Mouse (Mus musculus) hindbrain, postnatal 0 days (tissue): ENCODE measurements around the gene Olfr310. TPM values are rescaled to one million over a fixed set of nuclear protein-coding genes. Genes with fewer than 3 reads are reported as not detected.

Experiments
- ATAC-seq: fragments of 200-750 bp; cut with Nextera tagmentation; 2 replicates; pipeline ENCODE4 v1.8.0; 2017; ENCODE audit warnings: mild to moderate bottlenecking, moderate TSS enrichment, moderate library complexity
- DNase-seq: peaks from one replicate; pipeline ENCODE4 v3.0.0-alpha.2; 2015; ENCODE audit warnings: low spot score
- H3K27ac ChIP-seq: fragments of 300-500 bp; sonication (generic); 2 replicates; pipeline ENCODE4 v1.5.1; 2014; ENCODE audit warnings: mild to moderate bottlenecking
- H3K27me3 ChIP-seq: fragments of 300-500 bp; sonication (generic); 2 replicates; pipeline ENCODE4 v1.6.1; 2014; ENCODE audit warnings: low read length, mixed read lengths; ENCODE audit not compliant: insufficient read depth
- H3K36me3 ChIP-seq: fragments of 300-500 bp; sonication (generic); 2 replicates; pipeline ENCODE4 v1.6.1; 2014; ENCODE audit warnings: low read length, mixed read lengths; ENCODE audit not compliant: insufficient read depth
- H3K4me1 ChIP-seq: fragments of 300-500 bp; sonication (generic); 2 replicates; pipeline ENCODE4 v1.6.1; 2014; ENCODE audit warnings: antibody characterized with exemption, low read length, mixed read lengths; ENCODE audit not compliant: insufficient read depth
- H3K4me2 ChIP-seq: fragments of 300-500 bp; sonication (generic); 2 replicates; pipeline ENCODE4 v1.6.1; 2014; ENCODE audit warnings: low read depth, mild to moderate bottlenecking, low read length, moderate library complexity, mixed read lengths
- H3K4me3 ChIP-seq: fragments of 300-500 bp; sonication (generic); 2 replicates; pipeline ENCODE4 v1.5.1; 2014; ENCODE audit warnings: low read length
- H3K9ac ChIP-seq: fragments of 300-500 bp; sonication (generic); replicated peaks from 2 replicates; pipeline ENCODE4 v1.6.1; 2014; ENCODE audit warnings: mild to moderate bottlenecking, low read length, moderate library complexity, mixed read lengths
- H3K9me3 ChIP-seq: fragments of 300-500 bp; sonication (generic); 2 replicates; pipeline ENCODE4 v1.6.1; 2016; ENCODE audit warnings: low read length, mixed read lengths
- CTCF ChIP-seq: IDR thresholded peaks from 2 replicates; pipeline ENCODE4 v1.5.1; 2016; ENCODE audit warnings: antibody characterized with exemption, control low read depth, low read depth
- WGBS: fragments of 180-500 bp; shearing (Covaris S2); extraction: QIAGEN DNeasy Blood & Tissue Kit; methylation state at CpG from one replicate; pipeline ENCODE4 v1.1.7; 2014; 5-methylcytosine and 5-hydroxymethylcytosine counted together
- microRNA-seq, 2 experiments: library from miRNA; unstranded; fragments of <30 nt; microRNA quantifications; one replicate each; pipeline ENCODE4; 2016
- polyA plus RNA-seq: library from polyadenylated mRNA; unstranded; fragments of >200 nt; fragmentation: Nextera tagmentation; extraction: Ambion mirVana; gene quantifications from 2 replicates; pipeline ENCODE4 v1.2.1, GENCODE M21; 2015
- total RNA-seq: library from RNA; depleted of rRNA; stranded (reverse); fragments of >200 nt; gene quantifications from 2 replicates; pipeline ENCODE4 v1.2.3, GENCODE M21; 2014; rRNA removed

Olfr310 gene
- total RNA-seq (not detected in 2 replicates), polyA plus RNA-seq (not detected in 2 replicates)

DNA sequence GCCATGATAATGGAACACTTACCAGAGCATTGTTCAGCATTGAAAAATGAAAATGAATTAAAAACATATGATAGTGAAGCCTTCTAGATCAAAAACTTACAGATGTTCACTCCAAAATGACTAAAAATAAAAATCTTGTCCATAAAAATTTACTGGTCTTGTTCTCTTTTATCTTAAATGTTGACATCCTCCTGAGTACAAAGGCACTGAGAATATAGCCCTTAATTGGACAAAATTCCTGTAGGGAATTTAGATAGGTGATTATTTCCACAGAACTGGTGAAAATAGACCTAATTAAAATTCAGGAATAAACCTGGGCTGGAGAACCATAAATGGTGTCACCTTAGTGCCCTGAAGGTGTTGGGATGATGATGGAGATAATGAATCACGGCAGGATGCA, at the start of gene Olfr310:
Olfr310 (minus strand) TSS at position 101 of the 400 bp plus-strand sequence.
- no peak for TF ChIP-seq CTCF
- Histone ChIP-seq H3K4me1 (no peaks in the 10 kb centered on the region), H3K9me3 (no peaks in the 10 kb centered on the region), H3K36me3 (no peaks in the 10 kb centered on the region), H3K9ac (no peak within 1 kb of the TSS), H3K4me2 (no peak within 1 kb of the TSS), H3K27me3 (no peaks in the 10 kb centered on the region), H3K4me3 (no peak within 1 kb of the TSS), H3K27ac (no peak within 1 kb of the TSS)
- 64% methylated on average over 1 of the region's 1 CpGs for WGBS
- no peak for ATAC-seq
- no peak for DNase-seq

DNA sequence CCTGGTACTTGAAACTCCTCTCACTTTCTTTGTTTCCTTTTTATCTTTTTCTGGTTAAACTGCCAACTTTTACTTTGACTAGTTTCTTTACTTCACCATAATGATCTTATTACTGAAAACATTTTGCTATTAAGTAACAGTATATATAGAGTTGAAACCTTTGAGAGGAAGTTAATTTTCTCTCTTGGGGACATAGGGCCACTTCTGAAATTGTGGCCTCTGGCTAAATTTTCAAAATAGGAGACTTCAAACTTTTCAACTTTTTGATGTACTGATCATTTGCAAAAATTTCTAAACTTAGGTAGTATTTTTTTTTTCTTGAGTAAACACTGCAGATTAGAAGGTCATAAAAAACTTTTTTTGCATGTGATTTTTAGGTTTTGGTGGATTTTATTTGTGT, 48.6 kb upstream of the Olfr310 start, which contains the start of gene Olfr308:
Olfr308 (minus strand) TSS at position 101 of the 400 bp plus-strand sequence.
- no peaks in the 10 kb centered on the region for H3K4me1 ChIP-seq
- no peak for TF ChIP-seq CTCF
- no peaks in the 10 kb centered on the region for H3K36me3 ChIP-seq
- no peaks in the 10 kb centered on the region for H3K27me3 ChIP-seq
- H3K4me3 ChIP-seq = no peak within 1 kb of the TSS
- no peak within 1 kb of the TSS for H3K9ac ChIP-seq
- H3K9me3 ChIP-seq = no peaks in the 10 kb centered on the region
- DNase-seq (no peak), ATAC-seq (no peak)
- no peak within 1 kb of the TSS for H3K27ac ChIP-seq
- no peak within 1 kb of the TSS for H3K4me2 ChIP-seq

DNA sequence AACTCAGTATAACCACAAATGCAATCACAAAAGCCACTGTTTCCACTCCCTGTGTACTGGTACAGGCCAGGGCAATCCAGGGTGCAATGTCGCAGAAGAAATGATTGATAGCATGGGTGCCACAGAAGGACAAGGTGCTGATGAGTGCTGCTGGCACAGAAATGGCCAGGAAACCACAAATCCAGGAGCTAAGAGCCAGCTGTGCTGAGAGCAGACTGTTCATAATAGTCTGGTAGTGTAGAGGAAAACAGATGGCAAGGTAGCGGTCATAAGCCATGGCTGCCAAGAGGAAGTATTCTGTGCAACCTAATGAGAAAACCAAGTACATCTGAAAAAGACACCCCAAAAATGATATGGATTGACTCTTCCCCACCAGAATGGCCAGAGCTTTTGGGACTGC, 44.4 kb upstream of the Olfr310 start:
- 84% methylated on average over 2 of the region's 2 CpGs for WGBS
- Histone ChIP-seq H3K9ac (no peak overlapping the region), H3K4me3 (no peak overlapping the region), H3K27me3 (no peaks in the 10 kb centered on the region), H3K4me2 (no peak overlapping the region), H3K36me3 (no peaks in the 10 kb centered on the region), H3K4me1 (no peaks in the 10 kb centered on the region), H3K27ac (no peak overlapping the region), H3K9me3 (no peaks in the 10 kb centered on the region)
- no peak for ATAC-seq
- TF ChIP-seq CTCF = no peak
- DNase-seq = peak; percentile 5

DNA sequence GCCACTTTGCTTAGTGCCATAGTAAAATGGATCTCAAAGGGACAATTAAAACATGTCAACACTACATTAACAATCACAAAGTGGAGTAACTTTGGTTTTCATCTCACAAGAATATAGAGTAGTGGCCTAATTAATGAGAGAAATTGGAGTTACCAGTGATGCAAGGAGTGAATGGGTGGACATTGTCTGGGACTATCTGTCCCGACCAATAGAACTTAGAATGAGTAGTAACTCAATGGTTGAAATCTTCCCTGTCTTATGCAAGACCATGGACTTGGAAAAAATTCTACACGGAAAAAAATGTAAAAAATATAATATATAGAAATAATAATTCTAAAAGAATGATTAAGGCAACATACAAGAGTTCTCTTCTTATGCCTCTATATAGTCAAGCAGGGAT, 36.6 kb upstream of the Olfr310 start, which contains the start of gene Olfr309:
Olfr309 (minus strand) TSS at position 101 of the 400 bp plus-strand sequence.
- WGBS = 74% methylated on average over 2 of the region's 2 CpGs
- Histone ChIP-seq H3K27me3 (no peaks in the 10 kb centered on the region), H3K4me1 (no peaks in the 10 kb centered on the region), H3K9ac (no peak within 1 kb of the TSS), H3K4me2 (no peak within 1 kb of the TSS), H3K27ac (no peak within 1 kb of the TSS), H3K36me3 (no peaks in the 10 kb centered on the region), H3K4me3 (no peak within 1 kb of the TSS), H3K9me3 (no peaks in the 10 kb centered on the region)
- DNase-seq (no peak), ATAC-seq (no peak)
- TF ChIP-seq CTCF = no peak

DNA sequence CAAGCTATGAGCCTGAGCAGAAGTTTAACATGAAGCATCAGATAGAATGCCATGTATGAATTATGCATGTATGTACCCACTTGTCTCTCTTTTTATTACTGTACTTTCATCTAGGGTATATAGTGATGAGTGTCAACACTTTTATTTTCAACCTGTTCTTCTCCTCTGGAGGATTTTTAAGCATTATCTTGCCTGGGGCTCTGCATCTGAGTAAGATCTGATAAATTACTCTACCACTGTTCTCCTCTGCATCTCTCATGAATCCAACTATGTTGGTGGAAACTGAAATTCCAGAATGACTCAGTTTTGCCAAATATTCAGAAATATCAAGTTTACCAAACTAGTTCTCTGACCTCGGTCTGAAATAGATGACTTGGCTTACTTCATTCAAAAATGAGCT, 30.8 kb downstream of the Olfr310 start, which contains the start of gene Vmn2r76:
Vmn2r76 (minus strand) TSS at position 101 of the 400 bp plus-strand sequence.
- Histone ChIP-seq H3K4me1 (no peaks in the 10 kb centered on the region), H3K27me3 (no peaks in the 10 kb centered on the region), H3K36me3 (no peaks in the 10 kb centered on the region), H3K9me3 (no peaks in the 10 kb centered on the region), H3K4me2 (no peak within 1 kb of the TSS), H3K27ac (no peak within 1 kb of the TSS), H3K4me3 (no peak within 1 kb of the TSS), H3K9ac (no peak within 1 kb of the TSS)
- no peak for TF ChIP-seq CTCF
- ATAC-seq (no peak), DNase-seq (no peak)
- 77% methylated on average over 1 of the region's 1 CpGs for WGBS

Small RNAs within 50 kb of the gene (microRNA-seq; reads per million reads assigned to microRNA genes)
- 0 reads per million in 2 experiments for gene Gm23192

Other genes with a start within 250 kb of the Olfr310 start
- not detected in 2 replicates for gene Vmn2r75, start 105.4 kb downstream of the Olfr310 start, total RNA-seq
- gene Vmn2r75, start 105.4 kb downstream of the Olfr310 start, polyA plus RNA-seq = not detected in 2 replicates
- not detected in 2 replicates for gene Vmn2r76, start 30.9 kb downstream of the Olfr310 start, total RNA-seq
- not detected in 2 replicates for gene Vmn2r76, start 30.9 kb downstream of the Olfr310 start, polyA plus RNA-seq
- gene Olfr309, start 36.5 kb upstream of the Olfr310 start, total RNA-seq = not detected in 2 replicates
- gene Olfr309, start 36.5 kb upstream of the Olfr310 start, polyA plus RNA-seq = not detected in 2 replicates
- gene Olfr308, start 48.5 kb upstream of the Olfr310 start, total RNA-seq = not detected in 2 replicates
- not detected in 2 replicates for gene Olfr308, start 48.5 kb upstream of the Olfr310 start, polyA plus RNA-seq
- gene Olfr307, start 60.4 kb upstream of the Olfr310 start, total RNA-seq = not detected in 2 replicates
- gene Olfr307, start 60.4 kb upstream of the Olfr310 start, polyA plus RNA-seq = not detected in 2 replicates
- gene Olfr305, start 89.8 kb upstream of the Olfr310 start, total RNA-seq = not detected in 2 replicates
- gene Olfr305, start 89.8 kb upstream of the Olfr310 start, polyA plus RNA-seq = not detected in 2 replicates
- gene Olfr304, start 109.5 kb upstream of the Olfr310 start, total RNA-seq = not detected in 2 replicates
- not detected in 2 replicates for gene Olfr304, start 109.5 kb upstream of the Olfr310 start, polyA plus RNA-seq
- gene Olfr303, start 120.6 kb upstream of the Olfr310 start, total RNA-seq = not detected in 2 replicates
- not detected in 2 replicates for gene Olfr303, start 120.6 kb upstream of the Olfr310 start, polyA plus RNA-seq
- gene Olfr301, start 126.7 kb upstream of the Olfr310 start, total RNA-seq = not detected in 2 replicates
- not detected in 2 replicates for gene Olfr301, start 126.7 kb upstream of the Olfr310 start, polyA plus RNA-seq
- gene Olfr299, start 182.7 kb upstream of the Olfr310 start, total RNA-seq = not detected in 2 replicates
- gene Olfr299, start 182.7 kb upstream of the Olfr310 start, polyA plus RNA-seq = not detected in 2 replicates
- gene Olfr298, start 215.3 kb upstream of the Olfr310 start, total RNA-seq = not detected in 2 replicates
- not detected in 2 replicates for gene Olfr298, start 215.3 kb upstream of the Olfr310 start, polyA plus RNA-seq
- gene Olfr297, start 242.8 kb upstream of the Olfr310 start, total RNA-seq = not detected in 2 replicates
- gene Olfr297, start 242.8 kb upstream of the Olfr310 start, polyA plus RNA-seq = not detected in 2 replicates